ENCODE assay signal across 11 mouse cellular contexts in genomic region chr19:23863959-23864358, GRCm38 (mm10).
DNase-seq lines count a peak whose midpoint lies in the region; ATAC-seq lines count a peak whose summit lies in the region.
"Had no signal": no experiment of that assay in that cellular context is flagged by ENCODE, and none has a peak within 500 bp of the region (broad histone marks: within the 10 kb centered on the region; RNA-seq: fewer than 3 reads in every experiment).

No protein-coding gene starts in this region.

- H3K27me3 ChIP-seq in heart, embryonic 11.5 days (ENCODE audit: control insufficient read depth, insufficient read depth, low read length): no peaks in the 10 kb centered on the region
- no peaks in the 10 kb centered on the region for H3K27me3 ChIP-seq in embryonic facial prominence, embryonic 10.5 days (replicated peaks; ENCODE audit: low read depth, poor library complexity, severe bottlenecking)

- no peak overlapping the region for H3K9ac ChIP-seq in heart, embryonic 11.5 days (ENCODE audit: low read depth, low read length)
- H3K9ac ChIP-seq: liver, embryonic 14.5 days had no signal

- no peak overlapping the region for H3K4me2 ChIP-seq in heart, embryonic 11.5 days

- H3K9me3 ChIP-seq in heart, embryonic 11.5 days (replicated peaks; ENCODE audit: control insufficient read depth, low read length): no peaks in the 10 kb centered on the region
- H3K9me3 ChIP-seq in embryonic facial prominence, embryonic 10.5 days: no peaks in the 10 kb centered on the region

- H3K36me3 ChIP-seq in heart, embryonic 11.5 days (ENCODE audit: control insufficient read depth, insufficient read depth, low read length): no peaks in the 10 kb centered on the region
- no peaks in the 10 kb centered on the region for H3K36me3 ChIP-seq in embryonic facial prominence, embryonic 10.5 days (replicated peaks)

- peak; percentile 95 for DNase-seq in heart, adult 11 months
- DNase-seq in right cerebral cortex, postnatal 4 days: peak; percentile 29
- DNase-seq in right cerebral cortex, postnatal 36 days (ENCODE audit: low spot score in 2 of 2): no peak
- peak; percentile 57 for DNase-seq in kidney, adult 18-20 months
- DNase-seq in skeletal muscle tissue, adult 2 months (ENCODE audit: low read depth, low spot score): peak; percentile 52
- no peak for DNase-seq in yolk sac, embryonic 10.5 days (ENCODE audit: low spot score)
- no peak for DNase-seq in embryonic facial prominence, embryonic 10.5 days (ENCODE audit: low spot score)
- DNase-seq: layer of hippocampus, postnatal 36 days had no signal

- no peak for ATAC-seq in heart, embryonic 11.5 days (replicated peaks; ENCODE audit: insufficient number of reproducible peaks, low FRiP score, low TSS enrichment)

- no peaks in the 10 kb centered on the region for H3K4me1 ChIP-seq in heart, embryonic 11.5 days (ENCODE audit: control insufficient read depth, insufficient read depth, low read length)
- peaks cover 17% of the 10 kb centered on the region for H3K4me1 ChIP-seq in embryonic facial prominence, embryonic 10.5 days

- 74% methylated on average over 3 of the region's 3 CpGs for WGBS in heart, embryonic 11.5 days (ENCODE audit: insufficient replicate concordance)
- WGBS in embryonic facial prominence, embryonic 10.5 days: 54% methylated on average over 3 of the region's 3 CpGs

- no peak overlapping the region for H3K4me3 ChIP-seq in heart, embryonic 11.5 days (ENCODE audit: low read depth, low read length)
- H3K4me3 ChIP-seq in embryonic facial prominence, embryonic 10.5 days: no peak overlapping the region
- H3K4me3 ChIP-seq: erythroblast, embryonic 14.5 days had no signal

- H3K27ac ChIP-seq in heart, embryonic 11.5 days (ENCODE audit: low read depth, low read length): no peak overlapping the region
- H3K27ac ChIP-seq in embryonic facial prominence, embryonic 10.5 days (replicated peaks): no peak overlapping the region
- H3K27ac ChIP-seq: liver, embryonic 14.5 days had no signal

Comparison
In these comparisons a context has a peak if more than half of its experiments do, and no peak if none do; other contexts are left out.
1. DNase-seq: peak in heart, adult 11 months (single experiment), right cerebral cortex, postnatal 4 days (single experiment), kidney, adult 18-20 months (single experiment) and skeletal muscle tissue, adult 2 months (single experiment); none in right cerebral cortex, postnatal 36 days (0 of 2), yolk sac, embryonic 10.5 days (single experiment) and embryonic facial prominence, embryonic 10.5 days (single experiment).